Mouse (Mus musculus) layer of hippocampus, adult 2 months (tissue): Measurements from ENCODE around the gene Ptbp1. TPM values are rescaled to one million over a fixed set of nuclear protein-coding genes. Genes with fewer than 3 reads are reported as not detected.

Experiments
- DNase-seq, 2 experiments: peaks; one replicate each; pipeline ENCODE4 v3.0.0; 2022; ENCODE audit warnings: low spot score in 2 of 2
- H3K27ac ChIP-seq: fragments of 200-600 bp; 2 replicates; pipeline ENCODE4 v1.8.1; 2022
- H3K4me3 ChIP-seq: fragments of 200-600 bp; 2 replicates; pipeline ENCODE4 v1.8.1; 2022; ENCODE audit warnings: mild to moderate bottlenecking
- CTCF ChIP-seq: fragments of 200-600 bp; conservative IDR thresholded peaks from 2 replicates; pipeline ENCODE4 v1.8.1; 2022; ENCODE audit warnings: antibody characterized with exemption, mild to moderate bottlenecking, moderate library complexity
- total RNA-seq, 2 experiments: library from RNA; stranded (reverse); gene quantifications; 2 replicates each; pipeline ENCODE4 v1.2.3; 2021

Gene Ptbp1
- total RNA-seq, 2 experiments from 2014 or later, result 56.9 to 58.7 TPM

DNA sequence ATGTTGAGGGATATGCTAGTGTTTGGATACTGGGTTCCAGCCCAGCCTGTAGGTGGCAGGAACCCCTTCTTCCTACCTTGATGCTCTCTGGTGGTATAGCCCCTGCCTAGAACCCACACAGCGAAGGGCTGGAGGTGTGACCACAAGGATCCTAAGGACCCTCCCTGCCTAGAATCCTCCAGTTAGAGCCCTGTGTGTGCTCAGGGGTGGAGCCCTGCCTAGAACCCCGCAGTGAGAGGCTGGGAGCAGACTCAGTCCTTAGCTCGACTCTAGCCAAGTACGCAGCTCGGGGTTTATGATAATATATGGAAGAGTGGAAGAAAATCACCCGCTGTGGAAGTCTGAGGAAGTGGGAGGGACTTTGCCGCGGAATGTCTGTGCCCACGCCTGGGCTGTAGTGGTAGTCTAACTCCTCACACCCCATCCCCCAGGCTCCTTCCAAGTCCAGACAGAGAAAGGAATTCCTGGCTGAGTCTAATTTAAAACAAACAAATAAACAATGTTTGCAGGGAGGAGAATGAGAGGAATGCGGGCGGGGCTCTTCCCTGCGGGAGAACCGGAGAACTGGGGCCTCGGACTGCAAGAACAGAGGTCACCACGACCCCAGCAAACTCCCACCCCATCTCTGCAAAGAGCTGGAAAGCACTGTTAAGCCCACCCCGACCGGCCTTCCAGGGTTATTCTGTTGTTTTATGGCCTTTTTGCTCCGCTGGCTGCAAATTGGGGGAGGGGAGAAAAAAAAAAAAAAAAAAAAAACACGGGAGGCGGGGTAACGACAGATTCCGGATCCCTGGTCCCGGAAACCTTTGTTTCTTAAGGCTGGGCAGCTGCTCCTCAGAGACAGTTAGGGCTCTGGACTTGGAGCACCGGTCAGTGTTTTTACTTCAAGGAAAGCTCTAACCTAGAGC is 13.3 kb upstream of the Ptbp1 start:
- TF ChIP-seq CTCF, result peak; percentile 35
- H3K4me3 ChIP-seq, result peak overlapping the region; percentile 60
- peak; percentile 48 to 78 for DNase-seq
- peak overlapping the region; percentile 90 for H3K27ac ChIP-seq

DNA sequence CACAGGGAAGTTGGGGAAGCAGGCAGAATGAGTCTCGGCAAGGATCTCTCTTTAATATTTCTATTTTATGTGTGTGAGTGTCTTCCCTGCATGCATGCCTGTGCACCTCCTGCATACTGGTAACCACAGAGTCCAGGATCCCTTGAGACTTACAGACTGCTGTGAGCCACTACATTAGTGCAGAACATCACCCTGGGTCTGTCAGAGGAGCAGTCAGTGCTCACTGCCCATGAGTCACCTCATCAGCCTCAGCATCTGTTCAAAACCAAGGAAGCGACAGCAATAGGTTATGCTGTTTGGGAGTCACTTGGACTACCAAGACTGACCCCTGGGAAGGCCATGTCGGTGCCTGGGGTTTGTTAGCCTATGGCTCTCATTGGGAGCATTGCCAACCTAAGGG is 11.9 kb upstream of the Ptbp1 start:
- Histone ChIP-seq H3K4me3 (no peak overlapping the region), H3K27ac (no peak overlapping the region)
- no peak for DNase-seq
- no peak for TF ChIP-seq CTCF

DNA sequence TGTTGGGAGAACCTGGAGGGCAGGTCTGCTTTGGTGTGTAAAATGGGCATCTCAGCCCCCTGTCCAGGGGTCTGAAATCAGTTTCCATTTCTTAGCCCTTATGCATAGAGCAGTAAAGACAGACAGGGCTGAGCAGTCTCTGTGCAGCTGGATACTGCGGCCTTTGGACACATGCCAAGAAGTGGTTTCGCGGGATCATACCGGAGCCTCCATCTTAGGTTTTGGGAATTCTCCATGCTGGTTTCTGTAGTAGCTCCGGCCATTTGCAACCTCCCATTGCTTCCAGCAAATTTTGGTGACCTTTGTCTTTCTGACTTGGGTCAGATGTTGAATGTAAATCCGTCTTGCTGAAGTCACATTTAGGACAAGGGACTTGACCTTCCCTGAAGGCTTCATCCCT is 10.8 kb upstream of the Ptbp1 start:
- H3K27ac ChIP-seq, result no peak overlapping the region
- no peak overlapping the region for H3K4me3 ChIP-seq
- no peak for TF ChIP-seq CTCF
- DNase-seq, result no peak

DNA sequence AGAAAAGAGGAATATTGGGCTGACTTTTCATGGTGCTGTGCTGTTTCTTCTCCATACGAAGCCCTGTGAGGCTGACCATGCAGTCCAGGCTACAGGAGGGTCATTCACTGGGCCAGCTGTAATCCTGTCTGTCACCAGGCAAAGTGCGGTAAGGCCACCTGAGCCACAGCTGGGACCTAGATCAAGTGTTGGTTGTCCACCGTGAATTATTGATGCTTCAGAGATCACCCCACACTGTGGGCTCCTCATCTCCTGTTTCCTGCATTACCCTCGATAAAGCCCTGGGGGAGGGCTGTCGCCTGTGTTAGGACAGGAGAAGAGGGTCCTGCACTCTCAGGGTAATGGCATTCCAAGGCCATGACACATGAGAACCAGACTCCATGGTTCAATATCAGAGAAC is 7.7 kb upstream of the Ptbp1 start:
- TF ChIP-seq CTCF, result no peak
- no peak for DNase-seq
- Histone ChIP-seq H3K4me3 (no peak overlapping the region), H3K27ac (no peak overlapping the region)

DNA sequence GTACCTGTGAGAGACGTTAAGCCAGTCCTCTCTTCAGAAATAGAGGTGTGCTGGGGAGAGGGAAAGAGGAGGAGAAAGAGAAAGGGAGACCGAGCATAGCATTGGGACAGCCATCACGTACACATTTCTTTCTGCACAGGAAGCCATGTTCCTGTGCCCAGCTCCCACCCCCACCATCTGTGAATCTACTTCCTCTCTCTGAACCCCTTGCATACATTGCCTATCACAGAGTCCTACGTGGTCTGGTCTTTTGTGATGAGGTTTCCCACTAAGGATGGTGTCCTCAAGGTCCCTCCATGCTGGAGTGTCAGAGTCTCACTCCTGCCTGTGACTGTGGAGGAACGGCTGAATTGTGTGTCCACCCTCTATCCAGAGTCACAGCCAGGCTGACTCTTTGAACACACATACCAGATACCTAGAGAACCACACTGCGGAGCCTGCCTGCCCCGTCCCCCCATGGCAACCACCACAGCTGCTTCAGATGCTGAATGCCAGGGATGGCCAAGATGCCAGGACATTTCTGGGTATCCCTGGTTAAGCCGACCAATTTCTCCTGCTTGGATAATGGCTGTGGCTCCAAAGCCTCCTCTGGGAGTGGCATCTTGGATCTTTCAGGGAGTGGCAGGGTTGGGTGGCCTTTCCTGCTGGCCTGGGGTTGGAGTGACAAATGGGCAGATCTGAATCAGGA is 4.1 kb upstream of the Ptbp1 start:
- Histone ChIP-seq H3K27ac (no peak overlapping the region), H3K4me3 (no peak overlapping the region)
- TF ChIP-seq CTCF, result no peak

DNA sequence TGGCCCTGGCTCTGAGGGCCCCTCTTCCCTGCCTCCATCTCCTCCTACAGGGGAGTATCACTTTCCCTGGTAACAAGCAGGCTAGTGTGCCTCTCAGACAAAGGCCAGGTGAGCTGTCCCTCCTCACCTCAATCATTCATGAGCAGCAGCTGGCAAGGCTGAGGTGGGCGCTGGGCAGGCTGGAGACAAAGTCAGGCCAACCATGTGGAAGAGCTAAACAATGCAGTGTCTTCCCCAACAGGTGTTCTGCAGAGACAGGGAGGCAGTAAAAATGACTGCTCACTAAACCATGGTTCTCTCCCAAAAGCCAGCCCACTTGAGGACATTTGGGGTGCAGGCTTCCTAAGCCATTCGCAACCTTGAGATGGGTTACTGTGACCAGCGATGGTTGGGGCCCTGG is 2.6 kb upstream of the Ptbp1 start:
- Histone ChIP-seq H3K27ac (peak overlapping the region; percentile 97), H3K4me3 (no peak overlapping the region)
- no peak for TF ChIP-seq CTCF
- DNase-seq, result no peak

More for the DNA sequence above, 4.1 kb upstream of the Ptbp1 start:
- no peak for DNase-seq

DNA sequence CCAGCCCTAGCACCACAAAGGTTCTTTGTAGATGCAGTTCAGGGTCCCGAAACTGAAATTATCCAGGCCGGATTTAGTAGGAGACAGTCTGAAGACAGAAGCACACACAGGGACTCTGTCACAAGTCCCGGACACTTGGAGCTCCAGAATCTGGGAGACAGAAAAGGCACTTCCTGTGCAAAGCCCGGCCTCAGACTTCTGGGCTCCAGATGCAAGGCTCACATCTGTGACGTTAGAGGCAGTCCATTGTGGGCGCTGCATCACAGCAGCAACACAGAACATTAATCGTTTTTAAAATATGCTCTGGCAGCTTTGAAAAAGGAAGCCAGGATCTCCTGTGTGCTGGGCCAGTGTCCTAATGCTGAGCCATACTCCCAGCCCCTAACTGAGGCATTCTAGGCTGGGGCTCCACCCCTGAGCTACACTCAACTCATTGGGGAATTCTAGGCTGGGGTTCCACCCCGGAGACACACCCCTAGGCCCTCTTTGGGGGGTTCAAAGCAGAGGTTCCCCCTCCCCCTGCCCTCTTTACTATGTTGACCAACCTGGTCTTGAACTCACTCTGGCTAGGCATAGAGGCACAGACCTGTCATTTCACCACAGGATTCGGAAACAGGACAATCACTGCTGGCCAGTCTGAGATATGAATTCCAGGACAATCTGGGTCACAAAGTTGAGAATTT is 2.0 kb upstream of the Ptbp1 start:
- no peak overlapping the region for H3K4me3 ChIP-seq
- no peak for TF ChIP-seq CTCF
- peak overlapping the region; percentile 97 for H3K27ac ChIP-seq
- DNase-seq, result no peak

DNA sequence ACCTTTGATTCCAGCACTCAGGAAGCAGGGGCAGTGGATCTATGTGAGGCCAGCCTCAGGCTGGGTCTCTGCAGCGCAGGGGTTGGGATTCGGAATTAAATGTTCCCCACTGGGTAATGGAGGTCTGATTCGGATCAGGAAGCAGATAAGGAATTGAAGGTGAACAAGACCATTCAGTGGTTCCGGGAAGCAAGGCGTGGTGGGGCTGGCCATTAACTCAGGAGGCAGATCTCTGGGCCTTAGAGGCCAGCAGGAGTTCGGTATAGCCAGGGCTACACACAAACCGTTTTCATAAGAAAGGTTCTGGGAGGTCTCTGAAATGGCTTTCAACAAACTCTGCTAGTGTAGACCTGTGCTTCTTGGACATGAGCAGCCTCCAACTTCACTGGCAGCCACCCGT is 1.4 kb upstream of the Ptbp1 start:
- Histone ChIP-seq H3K4me3 (peak overlapping the region; percentile 74), H3K27ac (peak overlapping the region; percentile 97)
- no peak for DNase-seq
- no peak for TF ChIP-seq CTCF

DNA sequence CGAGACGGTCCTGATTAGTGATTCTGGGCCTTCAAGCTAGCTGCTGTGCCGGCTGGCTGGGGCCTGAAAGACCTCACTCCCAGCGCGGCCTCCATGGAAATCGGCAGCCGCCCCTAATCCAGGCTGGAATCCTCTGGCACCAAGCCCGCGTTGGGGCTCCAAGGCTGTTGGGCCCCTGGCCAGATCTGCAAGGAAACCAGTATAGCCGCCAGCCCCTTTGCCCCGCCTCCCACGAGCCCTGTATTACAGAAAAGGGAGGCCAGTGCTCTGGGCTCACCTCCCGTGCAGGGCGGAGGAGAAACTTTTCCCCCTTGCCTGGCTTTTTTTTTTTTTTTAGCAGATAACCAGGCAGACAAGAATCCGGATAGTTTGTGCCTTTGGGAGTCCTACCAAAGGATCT is 835 bp upstream of the Ptbp1 start:
- no peak for TF ChIP-seq CTCF
- DNase-seq, result peak; percentile 83 to 84
- Histone ChIP-seq H3K4me3 (peak overlapping the region; percentile 74), H3K27ac (peak overlapping the region; percentile 97)

DNA sequence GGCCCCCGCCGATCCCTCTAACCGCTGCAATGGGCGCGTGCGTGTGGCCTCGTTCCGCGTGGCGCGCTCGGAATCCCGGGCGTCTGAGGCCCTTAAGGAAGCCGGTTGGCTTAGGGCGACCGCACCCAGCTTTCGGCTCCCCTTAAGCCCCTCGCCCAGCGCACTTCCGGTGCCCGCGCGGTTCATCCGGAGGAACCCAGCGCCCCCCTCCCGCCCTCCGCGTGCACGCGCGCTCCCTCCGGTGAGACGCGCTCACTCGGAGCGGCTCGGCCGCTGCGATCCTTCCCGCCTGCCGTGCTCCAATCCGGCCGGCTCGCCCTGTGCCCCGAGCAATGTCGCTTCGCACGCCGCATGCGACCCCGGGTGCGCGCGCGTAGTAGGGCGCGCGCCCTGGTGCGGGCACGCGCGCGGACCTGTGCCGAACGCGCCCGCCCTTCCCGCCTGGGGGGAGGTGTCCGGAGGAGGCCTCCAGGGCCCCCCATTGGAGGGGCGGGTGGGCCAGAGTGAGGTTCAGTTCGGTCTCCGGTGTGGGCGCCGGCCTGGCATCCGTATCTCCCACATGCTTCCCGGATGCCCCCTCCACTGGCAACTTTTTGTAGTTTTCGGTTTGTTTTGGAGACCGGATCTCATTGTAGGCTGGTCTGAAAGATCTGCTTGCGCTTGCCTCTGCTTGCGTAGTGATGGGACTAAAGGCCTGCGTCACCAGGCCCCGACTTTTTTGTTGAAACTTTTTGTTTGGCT is 744 bp downstream of the Ptbp1 start:
- peak; percentile 13; the same call in 1 of the 2 replicates for TF ChIP-seq CTCF
- H3K27ac ChIP-seq, result peak overlapping the region; percentile 100
- DNase-seq, result no peak
- H3K4me3 ChIP-seq, result peak overlapping the region; percentile 100

DNA sequence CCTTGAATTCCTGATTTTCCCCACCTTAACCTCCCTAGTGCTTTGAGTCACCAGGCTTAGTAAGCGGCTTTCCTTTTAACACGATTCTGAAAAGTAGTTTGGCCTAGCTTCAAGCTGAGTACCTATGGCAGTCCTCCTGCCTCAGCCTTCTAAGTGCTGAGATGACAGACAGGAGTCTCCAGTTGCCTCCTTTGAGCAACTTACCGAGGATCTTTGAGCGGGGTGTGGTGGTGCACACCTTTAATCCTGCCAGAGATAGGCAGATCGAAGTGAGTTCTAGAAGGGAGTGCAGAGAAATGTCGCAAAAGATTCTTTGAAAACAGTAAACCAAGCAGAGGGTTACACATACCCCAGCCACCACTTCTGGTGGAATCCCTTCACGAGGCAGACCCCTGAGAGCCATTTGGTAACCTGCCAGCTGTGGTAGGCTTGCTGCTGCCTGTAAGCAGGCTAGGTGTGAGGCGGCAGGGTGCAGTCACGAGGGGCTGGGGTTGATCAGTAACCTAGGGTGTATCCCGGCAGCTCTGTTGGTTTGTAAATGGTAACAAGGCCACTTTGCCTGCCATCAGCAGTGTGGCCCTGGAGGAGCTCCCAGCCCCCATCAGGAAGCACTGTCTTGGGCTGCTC is 1.4 kb downstream of the Ptbp1 start:
- peak overlapping the region; percentile 100 for H3K4me3 ChIP-seq
- DNase-seq, result no peak
- peak overlapping the region; percentile 100 for H3K27ac ChIP-seq
- TF ChIP-seq CTCF, result no peak

DNA sequence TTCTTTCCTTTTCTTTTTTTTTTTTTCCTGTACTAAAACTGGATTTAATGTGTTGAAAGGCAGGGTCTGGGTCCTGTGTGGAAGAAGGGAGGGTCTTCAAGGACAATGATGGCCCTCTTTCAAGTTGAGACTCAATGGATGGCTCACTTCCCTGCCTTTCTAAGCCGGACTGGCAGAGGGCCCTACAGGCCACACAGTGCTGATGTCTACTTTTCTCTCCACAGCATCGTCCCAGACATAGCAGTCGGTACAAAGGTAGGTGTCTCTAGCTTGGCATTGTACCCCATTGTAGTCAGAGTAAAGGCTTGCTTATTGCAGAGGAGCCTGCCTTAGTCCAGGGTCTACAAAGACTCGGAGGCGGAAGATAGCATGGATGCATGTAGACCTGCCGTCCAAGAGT is 2.1 kb downstream of the Ptbp1 start:
- no peak for TF ChIP-seq CTCF
- DNase-seq, result no peak
- Histone ChIP-seq H3K4me3 (peak overlapping the region; percentile 100), H3K27ac (peak overlapping the region; percentile 100)
